Mouse (Mus musculus): ENCODE data around the gene Gm37419.

Gene Gm37419

DNA sequence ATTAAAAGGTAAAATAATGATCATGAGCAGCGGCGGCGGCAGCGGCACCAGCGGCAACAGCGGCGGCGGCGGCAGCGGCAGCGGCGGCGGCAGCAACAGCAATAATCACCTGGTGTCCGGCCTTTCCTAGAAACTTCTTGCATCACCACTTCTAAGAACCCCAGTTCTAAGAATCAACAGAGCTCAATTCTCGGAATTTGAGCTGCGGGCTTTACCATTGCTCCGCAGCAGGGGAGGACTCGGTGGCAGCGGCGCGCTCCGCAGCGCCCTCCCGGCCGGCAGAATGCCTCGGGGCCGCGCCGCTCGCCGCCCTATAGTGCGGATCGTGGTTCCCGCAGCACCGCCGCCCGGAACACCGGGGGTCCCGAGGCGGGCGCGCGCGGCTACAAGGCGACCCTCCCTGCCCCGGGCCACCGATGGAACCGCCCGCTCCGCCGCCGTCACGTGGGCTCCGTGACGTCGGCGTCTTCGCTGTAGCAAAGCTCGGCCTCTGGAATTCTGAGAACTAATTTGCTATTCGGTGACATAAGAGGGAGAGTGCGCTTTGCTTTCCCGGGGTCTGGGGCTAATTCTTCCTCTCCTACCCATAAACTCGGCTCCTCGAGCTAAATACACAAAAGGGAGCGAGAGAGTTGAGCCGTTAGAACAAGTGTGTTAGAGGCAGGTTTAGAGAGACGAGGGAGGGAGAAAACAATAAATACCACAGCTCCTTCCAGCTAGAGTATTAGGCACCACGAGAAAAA lies at the start of gene Gm37419, which contains the start of gene Bcl6:
Gm37419 (plus strand) TSS at position 17 of the 743 bp plus-strand sequence.
Bcl6 (minus strand) TSS at position 387 of the 743 bp plus-strand sequence.
- peak; percentile 92 for DNase-seq

- DNase-seq, result no peak
Measured at GRCm38 (mm10) chr16:23944801-23945200, 43.5 kb upstream of the Gm37419 start.

DNA sequence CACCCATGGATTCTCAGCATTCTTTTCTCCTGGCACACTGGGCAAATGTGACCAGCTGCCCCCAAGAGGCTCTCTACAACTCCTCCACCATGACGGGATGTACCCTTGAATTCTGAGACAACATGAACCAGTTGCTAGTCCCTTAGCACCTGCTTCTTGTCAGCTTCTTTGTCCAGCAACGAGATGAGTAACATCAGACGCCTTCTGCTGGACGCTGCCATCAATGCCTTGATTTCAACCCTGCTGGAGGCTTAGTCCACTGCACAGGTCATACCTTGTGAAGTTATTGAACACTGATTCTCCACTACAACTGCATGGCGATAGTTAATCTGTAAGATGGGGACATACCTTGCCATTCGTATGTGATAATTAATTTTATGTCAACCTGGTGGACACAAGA lies 40.6 kb upstream of the Gm37419 start:
- DNase-seq, result no peak

GRCm38 (mm10) chr16:23952101-23952727 lies 36.1 kb upstream of the Gm37419 start:
- no peak for DNase-seq

DNA sequence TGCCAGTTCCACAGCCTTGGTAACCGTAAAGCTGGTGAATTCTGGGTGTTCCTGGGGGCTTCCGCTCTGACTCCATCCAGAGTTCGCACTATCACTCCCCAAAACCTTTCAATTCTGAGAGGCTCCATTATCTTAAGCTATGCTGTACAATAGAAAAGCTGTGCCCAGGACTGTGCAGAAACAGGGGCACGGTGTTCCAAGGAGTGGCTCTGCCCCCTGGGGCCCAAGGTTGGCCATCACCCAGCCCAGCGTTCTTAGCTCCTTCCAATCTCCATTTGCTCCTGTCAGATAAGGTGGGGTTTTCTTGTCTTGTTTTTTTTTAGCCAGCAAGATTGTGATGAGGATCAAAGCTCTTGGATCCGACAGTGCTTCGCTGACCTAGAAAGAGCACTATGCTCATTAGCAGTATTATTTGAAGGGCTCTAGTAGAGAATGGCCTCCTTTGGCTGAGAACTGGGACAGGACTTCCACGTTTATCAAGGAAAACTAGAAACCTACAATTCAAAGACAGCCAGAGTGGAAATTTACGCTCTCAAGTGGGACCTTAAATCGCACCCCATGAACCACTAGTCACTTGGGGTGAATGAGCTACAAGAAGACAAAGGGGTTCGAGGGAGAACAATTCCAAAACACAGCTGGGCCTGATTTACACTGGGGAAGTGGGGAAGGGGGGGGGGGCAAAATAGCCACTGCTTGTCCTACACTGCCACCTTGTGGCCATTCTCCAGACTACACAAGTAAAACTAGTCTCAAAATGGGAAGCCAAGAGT lies 34.9 kb upstream of the Gm37419 start:
- peak; percentile 66 for DNase-seq

- DNase-seq, result no peak
Measured at GRCm38 (mm10) chr16:23953959-23954260, 34.4 kb upstream of the Gm37419 start.

- no peak for DNase-seq
Measured at GRCm38 (mm10) chr16:23958938-23959337, 29.3 kb upstream of the Gm37419 start.

- DNase-seq, result peak; percentile 45
Measured at GRCm38 (mm10) chr16:23962401-23962800, 25.9 kb upstream of the Gm37419 start.

DNA sequence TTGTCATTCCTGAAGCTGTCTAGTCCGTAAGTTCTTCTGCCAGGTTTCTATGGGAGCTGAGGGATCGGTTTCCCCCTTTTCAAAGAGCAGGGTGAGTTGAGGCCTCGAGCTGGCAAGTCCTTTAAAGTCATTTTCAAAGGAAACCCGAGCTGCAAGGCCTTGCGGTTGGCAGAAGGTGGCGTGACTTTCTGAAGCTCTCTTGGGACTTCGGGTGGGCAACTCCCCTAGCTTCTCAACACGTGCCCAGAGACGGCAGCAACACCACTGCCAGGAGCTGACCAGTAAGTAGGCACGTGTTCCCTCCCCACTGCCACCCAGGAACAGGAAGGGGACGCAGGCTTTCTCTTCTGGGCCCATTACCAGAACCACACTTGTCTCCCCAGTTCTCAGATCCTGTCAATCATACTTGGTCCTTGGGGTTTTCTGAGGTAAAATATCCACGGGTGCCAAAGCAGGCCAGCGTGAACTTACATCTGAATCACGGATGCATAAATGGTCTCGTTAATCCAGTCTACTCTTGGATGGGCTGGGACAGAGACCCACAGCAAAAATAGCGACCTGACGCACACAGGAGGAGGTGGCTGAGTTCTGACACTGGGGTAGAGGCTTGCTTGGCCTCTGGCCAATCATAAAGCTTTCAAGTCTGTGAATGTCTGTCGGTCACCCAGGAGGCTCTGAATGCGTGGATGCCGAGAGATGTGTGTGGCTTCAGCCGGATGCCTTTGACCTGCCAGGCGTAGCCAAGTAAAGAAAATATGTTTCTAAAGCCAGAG lies 24.2 kb upstream of the Gm37419 start:
- DNase-seq, result peak; percentile 2

DNA sequence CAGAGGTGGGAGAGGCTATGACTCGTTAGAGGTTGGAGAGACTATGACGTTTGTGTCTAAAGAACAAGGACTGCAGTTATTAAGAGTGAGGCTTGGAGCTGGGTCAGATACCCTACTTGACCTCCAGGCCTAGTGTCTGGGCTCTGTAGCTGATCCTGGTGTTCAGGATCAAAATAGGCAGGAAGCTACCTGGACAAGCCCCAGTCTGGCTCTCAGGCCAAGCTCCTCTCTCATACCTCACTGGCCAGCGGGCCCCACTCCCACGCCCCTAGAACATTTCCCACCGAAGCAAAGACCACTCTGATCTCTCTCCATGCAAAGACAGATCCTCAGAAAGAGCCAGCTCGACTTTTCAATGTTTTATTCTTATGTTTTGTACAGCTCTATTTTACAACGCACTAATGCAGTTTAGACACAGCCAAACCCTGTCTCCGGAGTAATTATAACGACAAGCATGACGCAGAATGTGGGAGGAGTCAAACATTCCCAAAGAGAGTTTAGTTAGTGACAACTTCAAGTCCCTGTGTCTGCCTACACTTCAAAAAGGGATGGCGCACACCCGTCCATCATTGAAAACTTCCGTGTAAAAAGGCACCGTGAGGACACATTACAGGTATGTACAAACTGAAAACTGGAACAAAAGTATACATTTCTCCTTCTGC lies 23.4 kb upstream of the Gm37419 start:
- no peak for DNase-seq

GRCm38 (mm10) chr16:23966066-23966465 lies 22.2 kb upstream of the Gm37419 start:
- no peak for DNase-seq

GRCm38 (mm10) chr16:23967301-23967700 lies 21.0 kb upstream of the Gm37419 start:
- peak; percentile 42 for DNase-seq

DNA sequence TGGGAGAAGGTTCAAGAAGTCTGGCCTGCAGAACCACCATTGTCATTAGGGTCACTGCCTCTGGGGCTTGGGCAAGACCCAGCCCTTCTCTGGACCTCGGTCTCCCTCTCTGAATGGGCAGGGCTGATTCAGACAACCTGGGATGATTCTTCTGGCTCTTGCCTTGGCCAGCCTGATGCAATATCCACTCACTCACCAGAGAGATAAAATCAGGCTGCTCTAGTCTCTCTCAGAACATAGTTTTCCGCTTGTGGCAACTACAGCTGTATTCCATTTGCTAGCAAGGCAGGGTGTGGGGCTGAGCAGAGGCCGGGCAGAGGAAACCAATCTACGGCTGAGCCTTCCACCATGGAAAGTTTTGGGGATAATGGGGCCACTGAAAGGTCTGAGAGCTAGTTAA lies 19.4 kb upstream of the Gm37419 start:
- peak; percentile 58 for DNase-seq

DNA sequence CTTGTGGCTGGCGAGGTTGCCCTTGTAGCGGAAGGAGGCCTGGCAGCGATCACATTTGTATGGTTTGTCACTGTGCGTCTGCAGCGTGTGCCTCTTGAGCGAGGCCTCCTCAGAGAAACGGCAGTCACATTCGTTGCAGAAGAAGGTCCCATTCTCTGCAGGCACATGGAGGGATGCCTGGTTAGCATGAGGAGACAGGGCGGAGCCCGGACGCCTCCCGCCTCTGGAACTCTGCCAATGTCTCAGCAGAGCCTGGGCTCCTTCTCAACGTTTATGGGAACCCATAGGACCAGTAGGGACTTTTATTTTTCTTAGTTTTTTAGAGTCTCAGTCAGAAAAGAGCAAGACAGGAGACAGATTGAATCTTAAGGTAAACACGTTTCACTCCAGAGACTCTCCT lies 18.4 kb upstream of the Gm37419 start:
- peak; percentile 65 for DNase-seq

GRCm38 (mm10) chr16:23972126-23972740 lies 16.0 kb upstream of the Gm37419 start:
- DNase-seq, result no peak

DNA sequence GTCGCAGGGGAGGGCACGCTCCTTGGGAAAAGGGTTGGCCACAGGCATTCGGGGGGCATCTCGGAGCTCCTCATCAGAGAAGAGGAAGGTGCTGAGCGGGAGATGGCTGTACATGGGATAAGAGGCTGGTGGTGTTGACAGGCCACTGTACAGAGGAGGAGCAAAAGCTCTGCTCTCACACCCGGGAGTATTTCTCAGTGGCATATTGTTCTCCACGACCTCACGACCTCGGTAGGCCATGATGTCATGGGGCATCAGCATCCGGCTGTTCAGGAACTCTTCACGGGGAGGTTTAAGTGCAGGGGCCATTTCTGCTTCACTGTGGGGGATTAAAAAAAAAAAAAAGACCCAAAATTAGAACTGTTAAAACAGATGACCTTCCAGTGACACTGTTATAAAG lies 15.4 kb upstream of the Gm37419 start:
- no peak for DNase-seq

DNA sequence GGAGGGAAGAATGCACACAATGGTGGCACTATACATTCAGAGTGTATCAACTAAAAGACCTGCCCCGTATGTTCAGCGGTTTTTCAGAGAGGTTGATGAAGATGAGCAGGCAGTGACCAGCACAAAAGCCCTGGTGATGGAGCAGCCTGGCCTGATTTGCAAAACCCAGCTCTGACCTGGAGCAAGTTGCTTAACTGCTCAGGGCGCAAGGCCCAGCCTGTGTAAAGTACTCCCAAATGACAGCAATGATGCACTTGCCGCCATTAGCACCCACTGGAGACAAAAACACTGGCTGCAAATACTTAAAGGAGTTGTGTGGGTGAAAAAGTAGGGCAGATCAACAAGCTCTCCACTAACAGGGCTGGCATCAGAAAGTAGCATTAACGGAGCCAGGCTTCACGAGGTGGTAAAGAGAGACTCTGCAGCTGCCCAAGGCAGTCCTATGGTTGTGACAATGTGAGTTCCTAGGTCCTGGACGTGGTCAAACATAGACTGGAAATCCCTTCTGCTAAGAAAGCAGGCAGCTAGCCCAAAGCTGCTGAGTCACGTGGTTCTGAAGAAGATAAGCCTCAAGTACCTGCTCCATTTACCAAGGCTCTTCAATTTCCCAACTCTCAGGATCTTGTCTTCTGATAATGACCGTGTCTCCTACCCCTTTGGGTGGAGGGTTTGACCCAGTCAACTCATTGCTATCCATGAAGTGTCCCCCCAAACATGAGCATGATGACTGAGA lies 14.5 kb upstream of the Gm37419 start:
- DNase-seq, result no peak

DNA sequence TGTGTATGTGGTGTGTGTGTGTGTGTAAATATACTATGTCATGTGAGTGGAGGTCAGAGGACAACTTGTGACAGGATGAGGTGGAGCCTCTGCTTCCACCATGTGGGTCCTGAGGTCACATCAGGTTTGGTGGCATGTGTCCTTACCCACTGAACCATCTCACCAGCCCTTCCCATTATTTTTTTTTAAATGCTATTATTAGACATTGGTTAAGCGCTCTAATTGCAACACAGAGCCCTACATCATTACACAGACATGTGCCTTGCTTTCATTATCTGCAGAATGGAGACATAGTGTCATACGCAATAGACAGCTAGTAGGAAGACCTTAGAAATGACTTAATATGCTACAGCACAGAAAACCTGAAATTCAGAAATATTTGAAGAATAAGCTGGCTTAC lies 12.1 kb upstream of the Gm37419 start:
- DNase-seq, result no peak

DNA sequence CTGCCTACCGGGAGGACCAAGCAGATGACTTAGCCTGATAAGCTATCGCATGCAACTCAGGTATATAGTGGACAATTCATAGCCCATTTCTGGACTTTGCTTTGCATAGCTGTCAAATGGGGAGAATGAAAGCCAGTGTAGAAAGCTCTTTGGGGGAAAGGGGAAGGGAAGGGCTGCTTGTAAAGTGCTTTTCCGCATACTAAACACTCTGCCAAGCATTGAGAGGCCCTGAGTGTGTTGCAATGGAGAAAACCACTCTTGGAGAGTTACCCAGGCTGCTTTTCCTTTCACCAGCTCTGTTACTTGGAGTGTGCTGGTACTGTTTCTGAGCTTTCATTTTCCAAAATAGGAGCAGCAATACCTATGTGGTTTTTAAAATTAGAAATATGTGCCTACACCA lies 10.6 kb upstream of the Gm37419 start:
- peak; percentile 69 for DNase-seq

- no peak for DNase-seq
Measured at GRCm38 (mm10) chr16:23978495-23978894, 9.8 kb upstream of the Gm37419 start.

- no peak for DNase-seq
Measured at GRCm38 (mm10) chr16:23979446-23979845, 8.8 kb upstream of the Gm37419 start.

Measured in lung, postnatal 10 days (tissue).